Mouse (Mus musculus): Measurements from ENCODE around the gene Pabpn1. TPM values are rescaled to one million over a fixed set of nuclear protein-coding genes. Genes with fewer than 3 reads are reported as not detected.

The Pabpn1 gene
- total RNA-seq, 2 experiments from 2014 or later = 193 to 262 TPM

- no peak for DNase-seq (ENCODE audit: extremely low spot score in 1 of 2, low spot score in 1 of 2)
Measured at GRCm38 (mm10) chr14:54885309-54885708, 7.0 kb upstream of the Pabpn1 start.

DNA sequence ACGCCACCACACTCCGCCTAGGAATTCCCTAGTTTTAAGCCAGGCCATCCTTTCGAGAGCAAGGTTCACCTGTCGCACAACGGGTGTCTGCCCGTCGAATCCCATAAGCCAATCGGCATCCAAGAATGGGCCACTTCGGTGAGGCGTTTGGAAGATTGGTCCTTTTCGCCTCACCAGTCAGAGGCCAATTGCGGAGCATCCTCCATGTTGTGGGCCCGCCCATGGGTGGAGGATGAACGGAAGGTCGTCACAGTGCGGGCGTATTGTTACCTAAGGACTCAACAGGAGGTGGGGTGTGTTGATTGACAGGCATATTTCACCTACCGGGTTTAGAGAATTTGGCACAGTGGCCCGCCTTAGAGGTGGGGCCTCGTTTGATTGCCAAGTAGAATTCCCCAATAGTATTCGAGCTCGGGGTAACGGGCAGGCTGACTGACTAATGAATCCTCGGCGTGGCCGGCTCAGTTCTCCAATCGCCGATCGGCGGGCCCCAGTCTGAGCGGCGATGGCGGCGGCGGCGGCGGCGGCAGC, 1.4 kb downstream of the Pabpn1 start:
- DNase-seq (ENCODE audit: extremely low spot score in 1 of 2, low spot score in 1 of 2) = peak; percentile 91 to 97

- DNase-seq (ENCODE audit: extremely low spot score in 1 of 2, low spot score in 1 of 2) = peak in 1 of 2 experiments; percentile 47
Measured at GRCm38 (mm10) chr14:54894296-54895151, 2.2 kb downstream of the Pabpn1 start.

DNA sequence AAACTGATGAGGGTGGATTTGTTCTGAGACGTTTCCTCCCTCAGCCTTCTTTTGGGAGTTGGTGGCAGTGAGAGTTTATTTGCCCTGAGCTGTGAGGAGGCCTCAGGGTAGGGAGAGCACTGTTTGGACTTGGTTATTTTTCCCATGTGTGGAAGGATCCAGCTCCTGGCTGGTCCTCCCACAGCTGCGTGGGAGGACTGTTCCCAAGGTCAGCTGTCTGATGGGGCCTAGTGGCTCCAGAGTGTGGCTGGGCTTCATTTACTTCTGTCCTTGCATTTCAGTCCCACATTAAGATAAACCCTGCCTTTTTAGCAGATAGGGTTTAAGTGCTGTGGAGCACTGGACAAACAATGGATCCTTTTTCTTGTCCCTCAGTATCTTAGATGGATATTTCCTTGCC, 5.1 kb downstream of the Pabpn1 start:
- no peak for DNase-seq (ENCODE audit: extremely low spot score in 1 of 2, low spot score in 1 of 2)

- DNase-seq (ENCODE audit: extremely low spot score in 1 of 2, low spot score in 1 of 2) = peak in 1 of 2 experiments; percentile 66
Measured at GRCm38 (mm10) chr14:54900383-54900782, 8.1 kb downstream of the Pabpn1 start.

GRCm38 (mm10) chr14:54903641-54904040, 11.3 kb downstream of the Pabpn1 start:
- DNase-seq (ENCODE audit: extremely low spot score in 1 of 2, low spot score in 1 of 2) = no peak

- no peak for DNase-seq (ENCODE audit: extremely low spot score in 1 of 2, low spot score in 1 of 2)
Measured at GRCm38 (mm10) chr14:54908682-54909081, 16.4 kb downstream of the Pabpn1 start.

GRCm38 (mm10) chr14:54912109-54912850, 20.0 kb downstream of the Pabpn1 start:
- no peak for DNase-seq (ENCODE audit: extremely low spot score in 1 of 2, low spot score in 1 of 2)

- peak; percentile 76 to 83 for DNase-seq (ENCODE audit: extremely low spot score in 1 of 2, low spot score in 1 of 2)
Measured at GRCm38 (mm10) chr14:54912886-54913285, 20.6 kb downstream of the Pabpn1 start, which contains the start of gene Slc22a17. Slc22a17 (minus strand) TSS chr14:54913132.

GRCm38 (mm10) chr14:54913343-54913742, 21.0 kb downstream of the Pabpn1 start:
- DNase-seq (ENCODE audit: extremely low spot score in 1 of 2, low spot score in 1 of 2) = no peak

- DNase-seq (ENCODE audit: extremely low spot score in 1 of 2, low spot score in 1 of 2) = no peak
Measured at GRCm38 (mm10) chr14:54920076-54920685, 27.9 kb downstream of the Pabpn1 start.

GRCm38 (mm10) chr14:54924641-54925348, 32.5 kb downstream of the Pabpn1 start:
- no peak for DNase-seq (ENCODE audit: extremely low spot score in 1 of 2, low spot score in 1 of 2)

DNA sequence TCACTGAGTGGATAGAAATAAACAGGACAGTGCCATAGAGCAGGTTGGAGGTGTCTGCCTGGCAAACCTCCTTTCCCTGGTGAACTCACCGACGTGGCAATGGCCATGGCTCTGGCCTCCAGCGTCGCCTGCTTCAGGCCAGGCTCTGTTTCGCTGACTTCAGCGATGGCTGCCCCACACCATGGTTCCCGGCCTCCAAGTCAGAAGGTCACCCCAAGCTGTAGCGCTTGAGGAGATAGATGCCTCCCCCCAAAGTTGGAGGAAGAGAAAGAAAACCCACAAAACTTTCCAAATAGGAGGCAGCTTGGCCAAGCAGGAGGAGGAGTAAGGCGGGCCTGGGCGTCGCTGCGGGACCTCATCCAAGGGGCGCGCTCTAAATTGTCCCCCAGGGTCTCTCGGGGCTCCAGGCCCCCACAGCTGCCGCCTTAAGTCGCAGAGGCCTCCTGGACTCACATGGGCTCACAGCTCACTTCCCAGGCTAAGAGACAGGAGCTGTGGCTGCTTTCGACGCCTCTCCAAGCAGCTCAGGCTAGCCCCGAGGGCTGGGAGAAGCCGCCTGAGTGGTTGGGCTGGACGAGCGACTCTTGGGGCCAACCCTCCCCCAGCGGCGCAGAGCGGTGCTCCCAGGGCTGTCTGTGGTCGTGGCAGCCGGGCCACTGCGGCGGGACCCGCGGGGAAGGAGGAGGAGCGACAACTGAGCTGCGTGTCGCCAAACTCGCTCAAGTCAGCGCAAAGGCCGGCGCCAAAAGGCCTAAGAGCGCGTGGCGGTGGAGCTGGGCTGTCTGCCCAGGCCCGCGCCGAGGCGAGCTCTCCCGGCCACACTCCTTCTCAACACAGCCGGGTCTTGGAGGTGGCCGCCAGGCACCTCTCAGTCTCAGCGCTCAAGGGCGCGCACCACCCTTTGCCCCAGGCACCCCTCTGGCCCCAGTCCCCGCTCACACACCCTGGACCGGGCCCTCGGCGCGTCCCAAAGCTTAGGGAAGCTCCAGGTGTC, 33.3 kb downstream of the Pabpn1 start, which contains the start of gene Efs:
Efs (minus strand) TSS at position 778 of the 994 bp plus-strand sequence.
- DNase-seq (ENCODE audit: extremely low spot score in 1 of 2, low spot score in 1 of 2) = peak in 1 of 2 experiments; percentile 35

DNA sequence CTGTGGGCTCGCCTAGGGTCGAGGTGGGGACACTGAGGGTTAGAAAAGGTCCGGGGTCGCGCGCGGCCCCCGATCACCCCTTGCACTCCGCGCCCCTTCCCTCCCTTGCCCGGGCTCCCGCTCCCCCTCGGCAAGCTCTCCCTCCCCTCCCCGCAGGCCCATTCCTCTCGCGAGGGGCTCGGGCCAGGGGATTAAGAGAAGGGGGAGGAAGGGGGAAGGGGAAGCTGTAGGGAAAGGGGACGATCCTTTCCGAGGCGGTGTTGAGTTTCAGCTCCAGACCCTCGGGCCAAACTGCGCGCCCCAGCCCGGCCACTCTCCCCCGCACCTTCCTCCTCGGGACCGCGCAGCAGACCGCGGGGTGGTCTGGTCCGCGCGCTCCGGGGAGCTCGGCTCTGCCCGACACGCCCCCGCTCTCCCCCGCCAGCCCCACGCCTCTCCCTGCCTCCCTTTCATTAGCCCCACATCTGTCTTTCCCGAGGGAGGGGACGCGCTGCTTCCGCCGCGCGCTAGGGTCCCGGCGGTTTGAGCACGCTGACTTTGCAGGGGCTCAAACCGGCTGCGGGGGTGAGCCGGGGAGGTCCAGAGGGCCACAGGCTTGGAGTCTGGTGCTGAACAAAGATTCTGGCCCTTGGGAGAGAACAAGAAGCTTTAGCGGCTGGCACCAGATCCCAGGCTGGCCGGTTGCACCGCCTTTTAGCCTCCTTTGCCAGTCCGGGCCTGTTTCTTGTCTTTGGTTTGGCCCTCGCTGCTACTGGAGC, 34.3 kb downstream of the Pabpn1 start:
- DNase-seq (ENCODE audit: extremely low spot score in 1 of 2, low spot score in 1 of 2) = peak; percentile 33 to 37

DNA sequence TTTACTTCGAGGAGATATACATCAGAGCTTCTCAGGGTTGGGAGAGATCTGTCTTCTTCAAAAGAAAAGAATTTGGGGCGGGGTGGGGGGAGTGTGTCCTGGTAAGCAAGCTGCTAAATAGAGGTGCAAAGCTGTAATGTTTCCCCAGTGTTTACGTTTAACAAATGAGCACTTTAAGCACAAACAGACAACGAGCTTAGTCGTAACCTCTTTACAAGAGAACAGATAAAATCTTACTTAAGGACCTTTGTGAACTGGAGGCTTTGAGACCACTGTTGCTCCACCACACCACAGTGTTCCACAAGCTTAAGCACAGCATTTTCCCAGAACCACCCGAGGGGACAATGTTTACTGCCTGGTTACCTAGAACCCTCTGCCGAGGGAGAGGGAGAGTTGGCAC, 35.0 kb downstream of the Pabpn1 start:
- DNase-seq (ENCODE audit: extremely low spot score in 1 of 2, low spot score in 1 of 2) = no peak

DNA sequence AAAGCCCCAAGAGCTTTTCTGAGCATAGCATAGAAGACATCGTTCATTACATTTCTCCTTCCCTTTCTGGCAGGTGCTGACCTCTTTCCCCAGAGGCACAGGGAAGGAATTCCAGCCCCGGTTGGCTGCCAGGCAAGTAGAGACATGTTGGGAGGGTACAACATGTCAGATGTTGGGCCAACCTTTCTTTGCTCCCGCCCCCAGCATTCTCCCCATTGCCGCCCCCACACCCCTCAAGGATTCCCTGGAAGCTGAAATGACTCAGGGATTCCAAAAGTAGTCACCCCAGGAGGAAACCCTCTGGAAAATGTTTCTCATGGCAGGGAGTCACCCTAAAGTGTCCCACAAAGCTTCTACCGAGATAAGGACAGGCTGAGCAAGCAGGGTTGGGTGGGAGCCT, 37.5 kb downstream of the Pabpn1 start:
- no peak for DNase-seq (ENCODE audit: extremely low spot score in 1 of 2, low spot score in 1 of 2)

- no peak for DNase-seq (ENCODE audit: extremely low spot score in 1 of 2, low spot score in 1 of 2)
Measured at GRCm38 (mm10) chr14:54930431-54930830, 38.1 kb downstream of the Pabpn1 start.

GRCm38 (mm10) chr14:54932645-54933150, 40.4 kb downstream of the Pabpn1 start, which contains the start of gene Il25:
Il25 (plus strand) TSS chr14:54932695.
- DNase-seq (ENCODE audit: extremely low spot score in 1 of 2, low spot score in 1 of 2) = no peak
